Mouse (Mus musculus) stomach, embryonic 16.5 days (tissue): ENCODE measurements around the gene Slc31a1. TPM values are rescaled to one million over a fixed set of nuclear protein-coding genes. Genes with fewer than 3 reads are reported as not detected.

Experiments
- ATAC-seq: fragments of 200-750 bp; cut with Nextera tagmentation; 2 replicates; pipeline ENCODE4 v1.8.0; 2017; ENCODE audit warnings: moderate number of reproducible peaks, moderate TSS enrichment; ENCODE audit not compliant: insufficient read depth, low FRiP score
- H3K27ac ChIP-seq: fragments of 300-500 bp; sonication (generic); 2 replicates; pipeline ENCODE4 v1.5.1; 2014; ENCODE audit warnings: low read length
- H3K27me3 ChIP-seq: fragments of 300-500 bp; sonication (generic); 2 replicates; pipeline ENCODE4 v1.6.1; 2014; ENCODE audit warnings: low read length, control low read depth, mixed read lengths; ENCODE audit not compliant: control insufficient read depth, insufficient read depth
- H3K36me3 ChIP-seq: fragments of 300-500 bp; sonication (generic); 2 replicates; pipeline ENCODE4 v1.6.1; 2014; ENCODE audit warnings: low read length; ENCODE audit not compliant: control insufficient read depth, insufficient read depth
- H3K4me1 ChIP-seq: fragments of 300-500 bp; sonication (generic); 2 replicates; pipeline ENCODE4 v1.6.1; 2014; ENCODE audit warnings: low read length, control low read depth, mixed read lengths; ENCODE audit not compliant: control insufficient read depth, insufficient read depth
- H3K4me2 ChIP-seq: fragments of 300-500 bp; sonication (generic); 2 replicates; pipeline ENCODE4 v1.6.1; 2014; ENCODE audit warnings: low read depth, low read length, mixed read lengths
- H3K4me3 ChIP-seq: fragments of 300-500 bp; sonication (generic); replicated peaks from 2 replicates; pipeline ENCODE4 v1.5.1; 2014; ENCODE audit warnings: mild to moderate bottlenecking, low read length
- H3K9ac ChIP-seq: fragments of 300-500 bp; sonication (generic); 2 replicates; pipeline ENCODE4 v1.6.1; 2014; ENCODE audit warnings: low read length
- H3K9me3 ChIP-seq: fragments of 300-500 bp; sonication (generic); replicated peaks from 2 replicates; pipeline ENCODE4 v1.6.1; 2016; ENCODE audit warnings: low read length, control low read depth; ENCODE audit not compliant: control insufficient read depth
- WGBS: fragments of 180-500 bp; shearing (Covaris S2); extraction: QIAGEN DNeasy Blood & Tissue Kit; methylation state at CpG from one replicate; pipeline ENCODE4 v1.1.7; 2014; 5-methylcytosine and 5-hydroxymethylcytosine counted together
- polyA plus RNA-seq: library from polyadenylated mRNA; unstranded; fragments of >200 nt; fragmentation: Nextera tagmentation; extraction: Ambion mirVana; gene quantifications from 2 replicates; pipeline ENCODE4 v1.2.1, GENCODE M21; 2015

The Slc31a1 gene
- polyA plus RNA-seq, 1 experiment from 2014 or later, result 62.9 TPM

DNA sequence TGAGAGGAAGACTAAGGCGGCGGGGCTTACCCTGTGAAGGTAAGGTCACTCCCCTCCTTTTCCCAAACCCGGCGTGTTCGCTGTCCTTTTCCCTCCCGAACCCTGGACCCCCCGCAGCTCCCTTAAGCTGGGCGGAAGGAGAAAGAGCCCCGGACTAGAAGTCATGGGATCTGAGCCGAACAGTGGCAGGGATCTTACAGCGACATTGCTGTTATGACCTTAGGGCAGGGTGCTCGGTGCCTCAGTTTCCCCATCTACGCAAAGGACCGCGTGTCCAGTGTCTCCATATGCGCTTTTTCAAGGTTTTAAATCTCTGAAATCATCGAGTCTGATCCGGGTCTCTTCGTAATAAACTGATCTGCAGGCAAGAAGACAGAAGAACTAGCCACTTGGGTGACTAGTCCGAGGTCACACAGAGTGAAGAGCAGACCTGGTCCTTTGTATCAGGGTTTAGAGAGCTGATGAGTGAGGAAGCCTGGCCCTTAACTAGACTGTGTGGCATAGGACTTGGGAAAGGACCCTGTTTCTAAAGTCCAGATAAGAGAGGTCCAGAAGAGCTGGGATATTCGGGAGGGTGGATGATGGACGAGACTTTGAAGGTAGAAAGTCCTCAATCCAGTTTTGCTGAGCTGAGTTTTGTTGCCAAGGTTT lies 403 bp downstream of the Slc31a1 start:
- Histone ChIP-seq H3K9ac (peak overlapping the region; percentile 85), H3K9me3 (no peaks in the 10 kb centered on the region), H3K36me3 (no peaks in the 10 kb centered on the region), H3K4me2 (peak overlapping the region; percentile 67), H3K4me1 (peaks cover 13% of the 10 kb centered on the region), H3K4me3 (peak overlapping the region; percentile 83), H3K27me3 (no peaks in the 10 kb centered on the region), H3K27ac (peak overlapping the region; percentile 75)
- no peak; the same call in 1 of the 2 replicates for ATAC-seq
- 0% methylated on average over 22 of the region's 22 CpGs for WGBS

- H3K9me3 ChIP-seq, result no peaks in the 10 kb centered on the region
- H3K4me1 ChIP-seq, result peaks cover 13% of the 10 kb centered on the region
- H3K4me2 ChIP-seq, result peak overlapping the region; percentile 67
- no peak overlapping the region for H3K27ac ChIP-seq
- peak overlapping the region; percentile 83 for H3K4me3 ChIP-seq
- H3K36me3 ChIP-seq, result no peaks in the 10 kb centered on the region
- H3K9ac ChIP-seq, result peak overlapping the region; percentile 85
- no peak for ATAC-seq
- WGBS, result 26% methylated on average over 6 of the region's 6 CpGs
- H3K27me3 ChIP-seq, result no peaks in the 10 kb centered on the region
These were observed 1.0 kb downstream of the Slc31a1 start for GRCm38 (mm10) chr4:62361571-62361970.

GRCm38 (mm10) chr4:62361997-62362396 lies 1.5 kb downstream of the Slc31a1 start:
- Histone ChIP-seq H3K9ac (no peak overlapping the region; the same call in none of the 2 replicates), H3K4me1 (peaks cover 13% of the 10 kb centered on the region), H3K27me3 (no peaks in the 10 kb centered on the region), H3K4me3 (peak overlapping the region; percentile 83), H3K27ac (no peak overlapping the region), H3K4me2 (peak overlapping the region; percentile 67), H3K36me3 (no peaks in the 10 kb centered on the region), H3K9me3 (no peaks in the 10 kb centered on the region)
- WGBS, result 77% methylated on average over 1 of the region's 1 CpGs
- ATAC-seq, result no peak

DNA sequence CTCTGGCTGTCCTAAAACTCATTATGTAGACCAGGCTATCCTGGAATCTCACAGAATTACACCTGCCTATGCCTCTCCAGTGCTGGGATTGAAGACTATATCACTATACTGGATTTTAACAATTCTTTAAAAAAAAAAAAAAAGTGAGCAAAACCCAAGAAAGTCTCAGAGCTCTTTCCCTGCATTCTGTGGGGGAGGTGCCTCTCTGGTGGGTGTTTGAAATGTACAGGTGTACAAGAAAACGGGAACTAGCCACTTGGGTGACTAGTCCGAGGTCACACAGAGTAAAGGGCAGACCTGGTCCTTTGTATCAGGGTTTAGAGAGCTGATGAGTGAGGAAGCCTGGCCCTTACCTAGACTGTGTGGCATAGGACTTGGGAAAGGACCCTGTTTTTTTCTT lies 1.9 kb downstream of the Slc31a1 start:
- H3K4me3 ChIP-seq, result no peak overlapping the region
- no peak overlapping the region for H3K27ac ChIP-seq
- no peaks in the 10 kb centered on the region for H3K36me3 ChIP-seq
- H3K4me1 ChIP-seq, result peaks cover 13% of the 10 kb centered on the region
- no peak for ATAC-seq
- no peaks in the 10 kb centered on the region for H3K27me3 ChIP-seq
- H3K4me2 ChIP-seq, result no peak overlapping the region
- H3K9me3 ChIP-seq, result no peaks in the 10 kb centered on the region
- H3K9ac ChIP-seq, result no peak overlapping the region
- 78% methylated on average over 2 of the region's 2 CpGs for WGBS

GRCm38 (mm10) chr4:62364299-62364698 lies 3.8 kb downstream of the Slc31a1 start:
- WGBS, result 66% methylated on average over 8 of the region's 8 CpGs
- H3K4me1 ChIP-seq, result peaks cover 10% of the 10 kb centered on the region
- no peak overlapping the region for H3K4me2 ChIP-seq
- no peak overlapping the region for H3K4me3 ChIP-seq
- H3K9me3 ChIP-seq, result no peaks in the 10 kb centered on the region
- no peaks in the 10 kb centered on the region for H3K27me3 ChIP-seq
- no peak for ATAC-seq
- H3K27ac ChIP-seq, result no peak overlapping the region
- H3K9ac ChIP-seq, result no peak overlapping the region
- no peaks in the 10 kb centered on the region for H3K36me3 ChIP-seq

- H3K4me1 ChIP-seq, result peaks cover 6% of the 10 kb centered on the region
- no peak for ATAC-seq
- H3K27me3 ChIP-seq, result no peaks in the 10 kb centered on the region
- H3K27ac ChIP-seq, result no peak overlapping the region
- no peak overlapping the region for H3K4me2 ChIP-seq
- no peaks in the 10 kb centered on the region for H3K9me3 ChIP-seq
- H3K9ac ChIP-seq, result no peak overlapping the region
- 68% methylated on average over 4 of the region's 4 CpGs for WGBS
- no peaks in the 10 kb centered on the region for H3K36me3 ChIP-seq
- H3K4me3 ChIP-seq, result no peak overlapping the region
These were observed 5.8 kb downstream of the Slc31a1 start for GRCm38 (mm10) chr4:62366291-62366690.

DNA sequence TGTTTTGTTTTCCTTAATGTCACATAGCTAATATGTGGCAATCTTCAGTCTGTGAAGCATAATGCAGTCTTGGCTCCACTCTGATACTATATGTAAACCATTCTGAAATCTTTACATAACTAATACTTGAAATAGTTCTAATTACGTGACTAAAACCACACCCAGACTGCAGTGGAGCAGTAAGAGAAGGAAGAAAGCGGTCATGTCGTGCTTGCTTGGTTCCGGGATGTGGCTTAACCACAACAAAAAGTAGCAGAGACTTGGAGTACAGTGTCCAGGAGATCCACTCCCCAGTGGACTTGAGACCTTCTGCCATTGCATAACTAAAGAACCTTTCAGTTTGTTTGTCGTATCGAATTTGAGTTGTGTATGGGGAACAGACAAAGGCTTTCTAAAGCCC lies 7.1 kb downstream of the Slc31a1 start:
- no peak overlapping the region for H3K9ac ChIP-seq
- H3K36me3 ChIP-seq, result no peaks in the 10 kb centered on the region
- no peak overlapping the region for H3K4me2 ChIP-seq
- WGBS, result 77% methylated on average over 6 of the region's 6 CpGs
- no peak overlapping the region for H3K27ac ChIP-seq
- no peak overlapping the region for H3K4me3 ChIP-seq
- 0 out of 2 replicates have a peak, but pooled peaks cover 2% of the 10 kb centered on the region for H3K4me1 ChIP-seq
- ATAC-seq, result no peak
- no peaks in the 10 kb centered on the region for H3K9me3 ChIP-seq
- H3K27me3 ChIP-seq, result no peaks in the 10 kb centered on the region

GRCm38 (mm10) chr4:62369091-62369490 lies 8.6 kb downstream of the Slc31a1 start:
- Histone ChIP-seq H3K4me1 (0 out of 2 replicates have a peak, but pooled peaks cover 2% of the 10 kb centered on the region), H3K4me3 (no peak overlapping the region), H3K27me3 (no peaks in the 10 kb centered on the region), H3K27ac (no peak overlapping the region), H3K4me2 (no peak overlapping the region), H3K9ac (no peak overlapping the region), H3K36me3 (no peaks in the 10 kb centered on the region), H3K9me3 (no peaks in the 10 kb centered on the region)
- ATAC-seq, result no peak
- 58% methylated on average over 3 of the region's 3 CpGs for WGBS

- WGBS, result 24% methylated on average over 1 of the region's 1 CpGs
- Histone ChIP-seq H3K36me3 (no peaks in the 10 kb centered on the region), H3K9ac (no peak overlapping the region), H3K27ac (no peak overlapping the region), H3K4me2 (no peak overlapping the region), H3K4me3 (no peak overlapping the region), H3K9me3 (no peaks in the 10 kb centered on the region), H3K27me3 (no peaks in the 10 kb centered on the region), H3K4me1 (0 out of 2 replicates have a peak, but pooled peaks cover 2% of the 10 kb centered on the region)
- no peak for ATAC-seq
These were observed 11.9 kb downstream of the Slc31a1 start for GRCm38 (mm10) chr4:62372410-62372809.
